ENCODE assay signal across 8 mouse cellular contexts in the genomic region with DNA sequence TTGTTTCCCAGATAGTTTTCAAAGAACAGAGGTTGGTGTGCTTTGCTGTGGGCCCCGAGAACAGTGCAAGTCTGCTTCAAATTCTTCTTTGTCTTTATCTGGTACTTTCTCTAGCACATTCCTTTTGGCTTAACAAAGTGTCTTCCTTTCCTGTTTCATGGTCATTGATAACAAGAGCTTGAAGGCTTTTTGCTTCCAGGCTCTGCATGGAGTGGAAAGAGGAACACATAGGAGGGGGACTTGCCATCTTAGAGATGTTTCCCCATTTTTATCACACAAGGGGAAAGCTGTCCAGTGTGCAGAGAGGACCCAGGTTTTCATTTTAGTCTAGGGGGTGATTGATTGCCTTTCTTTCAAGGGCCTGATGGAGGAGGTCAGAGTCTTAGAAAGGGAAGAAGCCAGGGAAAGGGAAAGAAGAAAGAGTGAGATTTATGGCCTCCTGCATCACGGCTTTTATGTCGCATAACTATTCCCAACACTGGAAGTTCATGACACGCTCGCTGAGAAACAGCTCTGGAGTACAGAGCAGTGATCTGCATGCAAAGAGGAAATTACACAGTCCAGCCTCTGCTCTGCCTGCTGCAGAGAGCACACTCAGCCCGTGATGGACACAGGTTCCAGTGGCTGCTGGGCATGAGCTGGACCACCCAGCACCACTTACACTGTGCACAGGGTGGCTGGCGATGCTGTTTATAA.
DNase-seq lines count a peak whose midpoint lies in the region; ATAC-seq and TF ChIP-seq lines count a peak whose summit lies in the region.

No protein-coding gene starts in this region.

- no peak for TF ChIP-seq POLR2A in kidney, adult 2 months (IDR thresholded peaks at IDR 0.05; ENCODE audit: low read depth, low read length)

- no peak overlapping the region for H3K4me3 ChIP-seq in kidney, adult 2 months (ENCODE audit: insufficient read depth, low read depth, low read length)
- no peak overlapping the region for H3K4me3 ChIP-seq in hindbrain, embryonic 14.5 days (replicated peaks; ENCODE audit: low read length)
- no peak overlapping the region for H3K4me3 ChIP-seq in midbrain, embryonic 16.5 days (ENCODE audit: low read depth, low read length)

- peak; percentile 78 for ATAC-seq in hindbrain, embryonic 14.5 days (ENCODE audit: low FRiP score)
- ATAC-seq in midbrain, embryonic 16.5 days = peak; percentile 66; the same call in 1 of the 2 replicates

- intact Hi-C loops in left cerebral cortex, postnatal 25 days (cut with DNase I) = no loop called here

- H3K27me3 ChIP-seq in kidney, adult 2 months (replicated peaks; ENCODE audit: control insufficient read depth, insufficient read depth, low read length) = no peaks in the 10 kb centered on the region
- H3K27me3 ChIP-seq in hindbrain, embryonic 14.5 days (ENCODE audit: control insufficient read depth, insufficient read depth, low read length) = no peaks in the 10 kb centered on the region
- H3K27me3 ChIP-seq in midbrain, embryonic 16.5 days (ENCODE audit: control insufficient read depth, insufficient read depth, low read depth, low read length) = peaks cover 2% of the 10 kb centered on the region; the same call in 1 of the 2 replicates

- no peak for TF ChIP-seq CTCF in kidney, adult 2 months (conservative IDR thresholded peaks at IDR 0.05; ENCODE audit: insufficient read depth, insufficient read length, low read depth, low read length)

- no peak overlapping the region for H3K4me2 ChIP-seq in hindbrain, embryonic 14.5 days (replicated peaks)
- no peak overlapping the region for H3K4me2 ChIP-seq in midbrain, embryonic 16.5 days (ENCODE audit: low read length)

- WGBS in kidney, adult 2 months = 31% methylated on average over 7 of the region's 7 CpGs
- 14% methylated on average over 7 of the region's 7 CpGs for WGBS in hindbrain, embryonic 14.5 days
- 31% methylated on average over 7 of the region's 7 CpGs for WGBS in midbrain, embryonic 16.5 days

- H3K9ac ChIP-seq in hindbrain, embryonic 14.5 days = no peak overlapping the region
- H3K9ac ChIP-seq in midbrain, embryonic 16.5 days (ENCODE audit: low read depth, low read length) = no peak overlapping the region

- DNase-seq in kidney, adult 2 months = peak; percentile 32
- no peak for DNase-seq in kidney, adult 18-20 months
- peak; percentile 47 for DNase-seq in embryo, embryonic 9.5 days (ENCODE audit: extremely low spot score)
- DNase-seq in hindbrain, embryonic 14.5 days (ENCODE audit: low spot score) = no peak
- DNase-seq in right cerebral cortex, postnatal 36 days (ENCODE audit: low spot score in 2 of 2) = no peak
- no peak for DNase-seq in frontal cortex, adult 2 months (ENCODE audit: extremely low spot score in 1 of 2, low spot score in 1 of 2)
- no peak for DNase-seq in left cerebral cortex, postnatal 25 days (ENCODE audit: low spot score in 2 of 2)

- peaks cover 32% of the 10 kb centered on the region for H3K4me1 ChIP-seq in kidney, adult 2 months (ENCODE audit: control insufficient read depth, insufficient read depth, low read length)
- peaks cover 36% of the 10 kb centered on the region for H3K4me1 ChIP-seq in hindbrain, embryonic 14.5 days (replicated peaks; ENCODE audit: control insufficient read depth, insufficient read depth, low read length)
- peaks cover 19% of the 10 kb centered on the region for H3K4me1 ChIP-seq in midbrain, embryonic 16.5 days (ENCODE audit: control insufficient read depth, insufficient read depth, low read length)

- H3K9me3 ChIP-seq in hindbrain, embryonic 14.5 days (ENCODE audit: control insufficient read depth, low read length) = no peaks in the 10 kb centered on the region
- no peaks in the 10 kb centered on the region for H3K9me3 ChIP-seq in midbrain, embryonic 16.5 days (replicated peaks; ENCODE audit: control insufficient read depth, low read length, poor library complexity, severe bottlenecking)

- peak overlapping the region; percentile 72 for H3K27ac ChIP-seq in kidney, adult 2 months (ENCODE audit: insufficient read depth, low read depth, low read length)
- peak overlapping the region; percentile 16; the same call in 1 of the 2 replicates for H3K27ac ChIP-seq in hindbrain, embryonic 14.5 days
- H3K27ac ChIP-seq in midbrain, embryonic 16.5 days (ENCODE audit: low read length) = no peak overlapping the region

- H3K36me3 ChIP-seq in kidney, adult 2 months (ENCODE audit: control insufficient read depth, insufficient read depth, low read length) = no peaks in the 10 kb centered on the region; the same call in 1 of the 2 replicates
- no peaks in the 10 kb centered on the region for H3K36me3 ChIP-seq in hindbrain, embryonic 14.5 days (replicated peaks; ENCODE audit: control insufficient read depth, insufficient read depth)
- H3K36me3 ChIP-seq in midbrain, embryonic 16.5 days (ENCODE audit: control insufficient read depth, insufficient read depth, low read length) = no peaks in the 10 kb centered on the region

Comparison
In these comparisons a context has a peak if more than half of its experiments do, and no peak if none do; other contexts are left out.
1. DNase-seq: peak in kidney, adult 2 months (single experiment) and embryo, embryonic 9.5 days (single experiment); none in kidney, adult 18-20 months (single experiment), hindbrain, embryonic 14.5 days (single experiment), right cerebral cortex, postnatal 36 days (0 of 2), frontal cortex, adult 2 months (0 of 2) and left cerebral cortex, postnatal 25 days (0 of 2).